Mouse (Mus musculus) heart, embryonic 15.5 days (tissue): Measurements from ENCODE around the gene Myh14. TPM values are rescaled to one million over a fixed set of nuclear protein-coding genes. Genes with fewer than 3 reads are reported as not detected.

Experiments used
- ATAC-seq: fragments of 200-750 bp; cut with Nextera tagmentation; replicated peaks from 2 replicates; pipeline ENCODE4 v1.8.0; 2017; ENCODE audit warnings: low read depth, moderate TSS enrichment; ENCODE audit not compliant: insufficient number of reproducible peaks, insufficient read depth, low FRiP score
- H3K27ac ChIP-seq: fragments of 300-500 bp; sonication (generic); 2 replicates; pipeline ENCODE4 v1.5.1; 2015; ENCODE audit warnings: mild to moderate bottlenecking, inconsistent platforms
- H3K27me3 ChIP-seq: fragments of 300-500 bp; sonication (generic); 2 replicates; pipeline ENCODE4 v1.6.1; 2015; ENCODE audit warnings: inconsistent platforms
- H3K36me3 ChIP-seq: fragments of 300-500 bp; sonication (generic); 2 replicates; pipeline ENCODE4 v1.6.1; 2015; ENCODE audit warnings: mild to moderate bottlenecking, inconsistent platforms
- H3K4me1 ChIP-seq: fragments of 300-500 bp; sonication (generic); replicated peaks from 2 replicates; pipeline ENCODE4 v1.6.1; 2015; ENCODE audit warnings: inconsistent platforms
- H3K4me2 ChIP-seq: fragments of 300-500 bp; sonication (generic); 2 replicates; pipeline ENCODE4 v1.6.1; 2015; ENCODE audit warnings: inconsistent platforms, mild to moderate bottlenecking, moderate library complexity
- H3K4me3 ChIP-seq: fragments of 300-500 bp; sonication (generic); 2 replicates; pipeline ENCODE4 v1.5.1; 2015; ENCODE audit warnings: mild to moderate bottlenecking, inconsistent platforms
- H3K9ac ChIP-seq: fragments of 300-500 bp; sonication (generic); 2 replicates; pipeline ENCODE4 v1.6.1; 2015; ENCODE audit warnings: mild to moderate bottlenecking, inconsistent platforms
- H3K9me3 ChIP-seq: fragments of 300-500 bp; sonication (generic); replicated peaks from 2 replicates; pipeline ENCODE4 v1.6.1; 2016; ENCODE audit warnings: inconsistent platforms
- WGBS: fragments of 180-500 bp; shearing (Covaris S2); methylation state at CpG from one replicate; pipeline ENCODE4 v1.1.7; 2015; ENCODE audit warnings: mixed read lengths; 5-methylcytosine and 5-hydroxymethylcytosine counted together
- polyA plus RNA-seq: library from polyadenylated mRNA; unstranded; fragments of >200 nt; fragmentation: Nextera tagmentation; extraction: Ambion mirVana; gene quantifications from 2 replicates; pipeline ENCODE4 v1.2.1, GENCODE M21; 2015

The Myh14 gene
- polyA plus RNA-seq, 1 experiment from 2014 or later = 1.7 TPM

GRCm38 (mm10) chr7:44630437-44630836 is 40.2 kb downstream of the Myh14 start:
- no peak overlapping the region for H3K9ac ChIP-seq
- H3K36me3 ChIP-seq = no peaks in the 10 kb centered on the region
- H3K27ac ChIP-seq = no peak overlapping the region
- peaks cover 43% of the 10 kb centered on the region for H3K27me3 ChIP-seq
- no peaks in the 10 kb centered on the region for H3K9me3 ChIP-seq
- no peak overlapping the region for H3K4me3 ChIP-seq
- H3K4me1 ChIP-seq = no peaks in the 10 kb centered on the region
- no peak for ATAC-seq
- 65% methylated on average over 13 of the region's 13 CpGs for WGBS
- no peak overlapping the region for H3K4me2 ChIP-seq

- Histone ChIP-seq H3K4me2 (no peak overlapping the region), H3K9ac (no peak overlapping the region), H3K4me1 (no peaks in the 10 kb centered on the region), H3K36me3 (no peaks in the 10 kb centered on the region), H3K27me3 (peaks cover 33% of the 10 kb centered on the region), H3K27ac (no peak overlapping the region), H3K4me3 (no peak overlapping the region), H3K9me3 (no peaks in the 10 kb centered on the region)
- 80% methylated on average over 15 of the region's 15 CpGs for WGBS
- ATAC-seq = no peak
These were observed 42.1 kb downstream of the Myh14 start for GRCm38 (mm10) chr7:44628402-44629034.

GRCm38 (mm10) chr7:44626966-44627365 is 43.7 kb downstream of the Myh14 start:
- H3K27ac ChIP-seq = no peak overlapping the region
- no peaks in the 10 kb centered on the region for H3K9me3 ChIP-seq
- H3K36me3 ChIP-seq = no peaks in the 10 kb centered on the region
- no peak overlapping the region for H3K9ac ChIP-seq
- H3K4me1 ChIP-seq = no peaks in the 10 kb centered on the region
- ATAC-seq = no peak
- no peak overlapping the region for H3K4me2 ChIP-seq
- H3K4me3 ChIP-seq = no peak overlapping the region
- H3K27me3 ChIP-seq = peaks cover 21% of the 10 kb centered on the region
- WGBS = 78% methylated on average over 13 of the region's 13 CpGs

- Histone ChIP-seq H3K9me3 (no peaks in the 10 kb centered on the region), H3K4me1 (no peaks in the 10 kb centered on the region), H3K27ac (no peak overlapping the region), H3K4me3 (no peak overlapping the region), H3K36me3 (no peaks in the 10 kb centered on the region), H3K9ac (no peak overlapping the region), H3K27me3 (peaks cover 15% of the 10 kb centered on the region), H3K4me2 (no peak overlapping the region)
- no peak for ATAC-seq
- 46% methylated on average over 1 of the region's 1 CpGs for WGBS
These were observed 44.6 kb downstream of the Myh14 start for GRCm38 (mm10) chr7:44626068-44626385.

GRCm38 (mm10) chr7:44625241-44626067 is 45.2 kb downstream of the Myh14 start:
- Histone ChIP-seq H3K27me3 (peaks cover 15% of the 10 kb centered on the region), H3K4me1 (no peaks in the 10 kb centered on the region), H3K9me3 (no peaks in the 10 kb centered on the region), H3K4me3 (no peak overlapping the region), H3K27ac (no peak overlapping the region), H3K36me3 (no peaks in the 10 kb centered on the region), H3K4me2 (no peak overlapping the region), H3K9ac (no peak overlapping the region)
- no peak for ATAC-seq
- 77% methylated on average over 13 of the region's 13 CpGs for WGBS

GRCm38 (mm10) chr7:44624828-44625227 is 45.8 kb downstream of the Myh14 start:
- Histone ChIP-seq H3K4me2 (no peak overlapping the region), H3K36me3 (no peaks in the 10 kb centered on the region), H3K4me3 (no peak overlapping the region), H3K27me3 (peaks cover 15% of the 10 kb centered on the region), H3K9ac (no peak overlapping the region), H3K4me1 (no peaks in the 10 kb centered on the region), H3K27ac (no peak overlapping the region), H3K9me3 (no peaks in the 10 kb centered on the region)
- WGBS = 46% methylated on average over 14 of the region's 14 CpGs
- no peak for ATAC-seq

- no peak for ATAC-seq
- no peaks in the 10 kb centered on the region for H3K9me3 ChIP-seq
- H3K27me3 ChIP-seq = peaks cover 15% of the 10 kb centered on the region
- H3K4me2 ChIP-seq = no peak overlapping the region
- no peak overlapping the region for H3K27ac ChIP-seq
- 53% methylated on average over 3 of the region's 3 CpGs for WGBS
- H3K4me1 ChIP-seq = no peaks in the 10 kb centered on the region
- no peak overlapping the region for H3K9ac ChIP-seq
- no peak overlapping the region for H3K4me3 ChIP-seq
- H3K36me3 ChIP-seq = no peaks in the 10 kb centered on the region
These were observed 46.2 kb downstream of the Myh14 start for GRCm38 (mm10) chr7:44624543-44624826.

- Histone ChIP-seq H3K4me2 (no peak overlapping the region), H3K9me3 (no peaks in the 10 kb centered on the region), H3K27me3 (peaks cover 15% of the 10 kb centered on the region), H3K27ac (no peak overlapping the region), H3K4me3 (no peak overlapping the region), H3K9ac (no peak overlapping the region), H3K4me1 (no peaks in the 10 kb centered on the region), H3K36me3 (no peaks in the 10 kb centered on the region)
- WGBS = 44% methylated on average over 18 of the region's 18 CpGs
- 0 out of 2 replicates have a peak, but pooled peaks have one; percentile 4 for ATAC-seq
These were observed 46.7 kb downstream of the Myh14 start for GRCm38 (mm10) chr7:44623714-44624542.

GRCm38 (mm10) chr7:44617059-44617458 is 53.6 kb downstream of the Myh14 start:
- Histone ChIP-seq H3K9ac (no peak overlapping the region), H3K9me3 (no peaks in the 10 kb centered on the region), H3K27me3 (peaks cover 41% of the 10 kb centered on the region), H3K4me3 (no peak overlapping the region), H3K27ac (no peak overlapping the region), H3K4me2 (no peak overlapping the region), H3K4me1 (no peaks in the 10 kb centered on the region), H3K36me3 (no peaks in the 10 kb centered on the region)
- 70% methylated on average over 3 of the region's 3 CpGs for WGBS
- ATAC-seq = no peak

GRCm38 (mm10) chr7:44615987-44616386 is 54.7 kb downstream of the Myh14 start:
- no peak overlapping the region for H3K4me3 ChIP-seq
- H3K36me3 ChIP-seq = no peaks in the 10 kb centered on the region
- no peak overlapping the region for H3K4me2 ChIP-seq
- peaks cover 47% of the 10 kb centered on the region for H3K27me3 ChIP-seq
- no peak overlapping the region for H3K27ac ChIP-seq
- H3K9me3 ChIP-seq = no peaks in the 10 kb centered on the region
- 63% methylated on average over 14 of the region's 14 CpGs for WGBS
- no peak overlapping the region for H3K9ac ChIP-seq
- ATAC-seq = no peak
- no peaks in the 10 kb centered on the region for H3K4me1 ChIP-seq

GRCm38 (mm10) chr7:44615309-44615708 is 55.3 kb downstream of the Myh14 start:
- Histone ChIP-seq H3K36me3 (no peaks in the 10 kb centered on the region), H3K4me3 (no peak overlapping the region), H3K9me3 (no peaks in the 10 kb centered on the region), H3K4me2 (no peak overlapping the region), H3K9ac (no peak overlapping the region), H3K4me1 (no peaks in the 10 kb centered on the region), H3K27me3 (peaks cover 47% of the 10 kb centered on the region), H3K27ac (no peak overlapping the region)
- no peak for ATAC-seq
- 9% methylated on average over 10 of the region's 10 CpGs for WGBS
